Mouse (Mus musculus) intestine, embryonic 14.5 days (tissue): ENCODE measurements around the gene Nxn. TPM values are rescaled to one million over a fixed set of nuclear protein-coding genes. Genes with fewer than 3 reads are reported as not detected.

Experiments used
- ATAC-seq: fragments of 200-750 bp; cut with Nextera tagmentation; replicated peaks from 2 replicates; pipeline ENCODE4 v1.8.0; 2017; ENCODE audit warnings: low read depth, moderate number of reproducible peaks, moderate TSS enrichment, moderate library complexity; ENCODE audit not compliant: low FRiP score, low TSS enrichment
- DNase-seq: peaks from one replicate; pipeline ENCODE4 v3.0.0-alpha.2; 2018; ENCODE audit warnings: low spot score
- H3K27ac ChIP-seq: fragments of 300-500 bp; sonication (generic); 2 replicates; pipeline ENCODE4 v1.5.1; 2014; ENCODE audit warnings: low read depth, mild to moderate bottlenecking, control low read depth
- H3K27me3 ChIP-seq: fragments of 300-500 bp; sonication (generic); replicated peaks from 2 replicates; pipeline ENCODE4 v1.6.1; 2014; ENCODE audit warnings: low read length, control low read depth; ENCODE audit not compliant: control insufficient read depth, insufficient read depth
- H3K36me3 ChIP-seq: fragments of 300-500 bp; sonication (generic); 2 replicates; pipeline ENCODE4 v1.6.1; 2014; ENCODE audit warnings: low read length, control low read depth; ENCODE audit not compliant: control insufficient read depth, insufficient read depth
- H3K4me1 ChIP-seq: fragments of 300-500 bp; sonication (generic); replicated peaks from 2 replicates; pipeline ENCODE4 v1.6.1; 2014; ENCODE audit warnings: low read length, control low read depth, mixed read lengths; ENCODE audit not compliant: control insufficient read depth, insufficient read depth
- H3K4me2 ChIP-seq: fragments of 300-500 bp; sonication (generic); 2 replicates; pipeline ENCODE4 v1.6.1; 2014; ENCODE audit warnings: low read length
- H3K4me3 ChIP-seq: fragments of 300-500 bp; sonication (generic); 2 replicates; pipeline ENCODE4 v1.5.1; 2014; ENCODE audit warnings: low read depth, low read length, control low read depth, mixed read lengths
- H3K9ac ChIP-seq: fragments of 300-500 bp; sonication (generic); 2 replicates; pipeline ENCODE4 v1.6.1; 2014; ENCODE audit warnings: mild to moderate bottlenecking, low read length
- H3K9me3 ChIP-seq: fragments of 300-500 bp; sonication (generic); 2 replicates; pipeline ENCODE4 v1.6.1; 2016; ENCODE audit warnings: low read length, control low read depth; ENCODE audit not compliant: control insufficient read depth
- WGBS: fragments of 180-500 bp; shearing (Covaris S2); extraction: QIAGEN DNeasy Blood & Tissue Kit; methylation state at CpG from one replicate; pipeline ENCODE4 v1.1.7; 2014; 5-methylcytosine and 5-hydroxymethylcytosine counted together
- polyA plus RNA-seq: library from polyadenylated mRNA; unstranded; fragments of >200 nt; fragmentation: Nextera tagmentation; extraction: Ambion mirVana; gene quantifications from 2 replicates; pipeline ENCODE4 v1.2.1, GENCODE M21; 2014

Nxn gene
- polyA plus RNA-seq, 1 experiment from 2014 or later: 45.8 TPM

- ATAC-seq (no peak), DNase-seq (no peak)
- Histone ChIP-seq H3K4me3 (no peak overlapping the region), H3K36me3 (peaks cover 31% of the 10 kb centered on the region), H3K27ac (no peak overlapping the region), H3K4me1 (peaks cover 13% of the 10 kb centered on the region; the same call in 1 of the 2 replicates), H3K4me2 (no peak overlapping the region), H3K9me3 (no peaks in the 10 kb centered on the region), H3K27me3 (no peaks in the 10 kb centered on the region), H3K9ac (no peak overlapping the region)
- 44% methylated on average over 2 of the region's 2 CpGs for WGBS
Measured at GRCm38 (mm10) chr11:76247239-76247638, 151.7 kb downstream of the Nxn start.

GRCm38 (mm10) chr11:76246439-76246838 is 152.5 kb downstream of the Nxn start:
- Histone ChIP-seq H3K36me3 (peaks cover 31% of the 10 kb centered on the region), H3K4me3 (no peak overlapping the region), H3K4me1 (peaks cover 14% of the 10 kb centered on the region; the same call in 1 of the 2 replicates), H3K27me3 (no peaks in the 10 kb centered on the region), H3K4me2 (no peak overlapping the region), H3K27ac (no peak overlapping the region), H3K9ac (no peak overlapping the region), H3K9me3 (no peaks in the 10 kb centered on the region)
- no peak for DNase-seq
- no peak for ATAC-seq

GRCm38 (mm10) chr11:76243811-76244546 is 155.0 kb downstream of the Nxn start:
- Histone ChIP-seq H3K4me2 (peak overlapping the region; percentile 90), H3K27ac (peak overlapping the region; percentile 71; the same call in 1 of the 2 replicates), H3K4me3 (peak overlapping the region; percentile 99), H3K4me1 (peaks cover 14% of the 10 kb centered on the region; the same call in 1 of the 2 replicates), H3K9ac (peak overlapping the region; percentile 83), H3K36me3 (peaks cover 31% of the 10 kb centered on the region), H3K27me3 (no peaks in the 10 kb centered on the region), H3K9me3 (no peaks in the 10 kb centered on the region)
- DNase-seq: no peak
- WGBS: 2% methylated on average over 34 of the region's 34 CpGs
- peak; percentile 63; the same call in 1 of the 2 replicates for ATAC-seq

- H3K9ac ChIP-seq: peak within 1 kb of the TSS; percentile 83
- H3K4me2 ChIP-seq: peak within 1 kb of the TSS; percentile 90
- peak; percentile 99 for DNase-seq
- peak; percentile 91 for ATAC-seq
- peak within 1 kb of the TSS; percentile 99 for H3K4me3 ChIP-seq
- H3K36me3 ChIP-seq: peaks cover 23% of the 10 kb centered on the region
- peak within 1 kb of the TSS; percentile 71 for H3K27ac ChIP-seq
- no peaks in the 10 kb centered on the region for H3K9me3 ChIP-seq
- H3K27me3 ChIP-seq: no peaks in the 10 kb centered on the region
- under 1% methylated on average over 61 of the region's 61 CpGs for WGBS
- peaks cover 14% of the 10 kb centered on the region; the same call in 1 of the 2 replicates for H3K4me1 ChIP-seq
Measured at GRCm38 (mm10) chr11:76242901-76243810, 155.8 kb downstream of the Nxn start, which contains the start of the genes Mrm3 and Glod4. Gene Mrm3, plus strand, starts transcription at chr11:76243715. Gene Glod4, minus strand, starts transcription at chr11:76243725.

- Histone ChIP-seq H3K27ac (no peak overlapping the region), H3K9me3 (no peaks in the 10 kb centered on the region), H3K4me1 (peaks cover 10% of the 10 kb centered on the region; the same call in 1 of the 2 replicates), H3K36me3 (peaks cover 46% of the 10 kb centered on the region), H3K27me3 (no peaks in the 10 kb centered on the region), H3K4me2 (no peak overlapping the region), H3K4me3 (no peak overlapping the region), H3K9ac (no peak overlapping the region)
- WGBS: 93% methylated on average over 2 of the region's 2 CpGs
- no peak for DNase-seq
- ATAC-seq: no peak
Measured at GRCm38 (mm10) chr11:76239750-76240149, 159.2 kb downstream of the Nxn start.

GRCm38 (mm10) chr11:76236136-76236535 is 162.8 kb downstream of the Nxn start:
- Histone ChIP-seq H3K27me3 (no peaks in the 10 kb centered on the region), H3K4me2 (no peak overlapping the region), H3K9me3 (no peaks in the 10 kb centered on the region), H3K36me3 (peaks cover 81% of the 10 kb centered on the region), H3K4me1 (no peaks in the 10 kb centered on the region), H3K27ac (no peak overlapping the region), H3K4me3 (no peak overlapping the region), H3K9ac (no peak overlapping the region)
- DNase-seq (no peak), ATAC-seq (no peak)
- WGBS: 93% methylated on average over 3 of the region's 3 CpGs

GRCm38 (mm10) chr11:76225051-76225450 is 173.9 kb downstream of the Nxn start:
- Histone ChIP-seq H3K4me2 (no peak overlapping the region), H3K27ac (no peak overlapping the region), H3K27me3 (no peaks in the 10 kb centered on the region), H3K9me3 (no peaks in the 10 kb centered on the region), H3K4me1 (no peaks in the 10 kb centered on the region), H3K36me3 (peaks cover 62% of the 10 kb centered on the region), H3K4me3 (no peak overlapping the region), H3K9ac (no peak overlapping the region)
- DNase-seq (no peak), ATAC-seq (no peak)

GRCm38 (mm10) chr11:76224631-76225030 is 174.3 kb downstream of the Nxn start:
- Histone ChIP-seq H3K4me3 (no peak overlapping the region), H3K4me1 (no peaks in the 10 kb centered on the region), H3K9me3 (no peaks in the 10 kb centered on the region), H3K27ac (no peak overlapping the region), H3K36me3 (peaks cover 66% of the 10 kb centered on the region), H3K27me3 (no peaks in the 10 kb centered on the region), H3K9ac (no peak overlapping the region), H3K4me2 (no peak overlapping the region)
- DNase-seq: no peak
- WGBS: 96% methylated on average over 5 of the region's 5 CpGs
- ATAC-seq: no peak
